Mouse (Mus musculus) bone marrow macrophage, adult 2 months (primary cell): ENCODE measurements around the gene Pdx1.

Experiments
- CTCF ChIP-seq: IDR thresholded peaks from 2 replicates; pipeline ENCODE4 v1.5.1; 2012; ENCODE audit warnings: low read depth, mild to moderate bottlenecking, low read length, moderate library complexity
- POLR2A ChIP-seq: IDR thresholded peaks from 2 replicates; pipeline ENCODE4 v1.6.1; 2012; ENCODE audit warnings: mild to moderate bottlenecking, low read depth, low read length, borderline replicate concordance

DNA sequence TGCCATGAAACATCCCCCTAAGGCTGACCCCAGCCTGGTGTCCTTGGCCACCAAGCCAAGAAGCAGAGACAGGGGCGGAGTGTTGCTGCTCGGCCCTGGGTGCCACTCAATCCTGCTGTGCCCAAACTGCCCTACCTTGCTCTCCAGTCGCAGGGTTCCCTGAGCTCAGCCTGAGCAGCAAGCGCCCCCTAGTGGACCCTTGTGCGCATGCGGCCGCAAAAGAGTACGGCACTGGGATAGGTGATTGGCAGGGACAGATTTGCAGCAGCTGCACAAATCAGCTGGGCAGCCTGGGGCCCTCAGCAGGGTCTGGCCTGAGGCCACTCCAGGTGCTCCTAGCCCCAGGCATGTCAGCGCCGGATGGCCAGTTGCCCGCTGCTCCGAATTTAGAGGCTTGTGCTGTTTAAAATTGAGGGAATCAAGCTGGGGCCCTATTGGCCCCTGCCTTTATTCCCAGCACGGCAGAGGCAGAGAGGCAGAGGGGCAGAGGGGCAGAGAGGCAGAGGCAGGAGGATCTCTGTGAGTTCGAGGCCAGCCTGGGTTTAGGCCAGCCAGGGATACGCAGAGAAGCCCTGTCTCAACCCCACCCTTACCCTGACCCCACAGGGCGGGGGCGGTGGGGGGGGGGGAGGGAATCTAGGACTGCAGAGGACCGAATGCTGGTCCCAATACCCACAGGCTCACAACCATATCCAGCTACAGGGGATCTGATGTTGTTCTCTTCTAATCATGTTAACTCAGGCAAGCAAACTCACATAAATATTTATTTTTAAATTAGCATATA lies 23.6 kb downstream of the Pdx1 start:
- TF ChIP-seq CTCF, result peak; percentile 83
- TF ChIP-seq POLR2A, result no peak
